In genomic region chr9:112233822-112234504, GRCm38 (mm10) we compare ENCODE assay signal across 9 mouse cellular contexts. TPM values are rescaled to one million over a fixed set of nuclear protein-coding genes. Genes with fewer than 3 reads are reported as not detected.
A peak's percentile ranks its signal among the peaks of the same experiment; 100 is the strongest.
DNase-seq lines count a peak whose midpoint lies in the region; ATAC-seq lines count a peak whose summit lies in the region.
"Had no signal": no experiment of that assay in that cellular context is flagged by ENCODE, and none has a peak within 500 bp of the region (broad histone marks: within the 10 kb centered on the region; RNA-seq: fewer than 3 reads in every experiment).

No protein-coding gene starts in this region.

- peaks cover 14% of the 10 kb centered on the region for H3K4me1 ChIP-seq in kidney, embryonic 16.5 days (ENCODE audit: insufficient read depth, low read length)
- H3K4me1 ChIP-seq in embryonic facial prominence, embryonic 10.5 days = peaks cover 19% of the 10 kb centered on the region
- 0 out of 2 replicates have a peak, but pooled peaks cover 2% of the 10 kb centered on the region for H3K4me1 ChIP-seq in hindbrain, embryonic 11.5 days (replicated peaks; ENCODE audit: control insufficient read depth, insufficient read depth, low read length)
- H3K4me1 ChIP-seq in midbrain, embryonic 12.5 days = peaks cover 13% of the 10 kb centered on the region

- no peaks in the 10 kb centered on the region for H3K9me3 ChIP-seq in kidney, embryonic 16.5 days (ENCODE audit: low read length)
- no peaks in the 10 kb centered on the region for H3K9me3 ChIP-seq in embryonic facial prominence, embryonic 10.5 days
- H3K9me3 ChIP-seq in hindbrain, embryonic 11.5 days (ENCODE audit: control insufficient read depth, low read length) = no peaks in the 10 kb centered on the region
- no peaks in the 10 kb centered on the region for H3K9me3 ChIP-seq in midbrain, embryonic 12.5 days

- no peak for ATAC-seq in kidney, embryonic 16.5 days (ENCODE audit: low FRiP score, low TSS enrichment)
- ATAC-seq in hindbrain, embryonic 11.5 days (ENCODE audit: low FRiP score) = no peak
- no peak for ATAC-seq in midbrain, embryonic 12.5 days (ENCODE audit: low FRiP score, low read depth)
- no peak for ATAC-seq in frontal cortex, adult (ENCODE audit: low TSS enrichment)

- H3K36me3 ChIP-seq in kidney, embryonic 16.5 days (ENCODE audit: insufficient read depth, low read length) = no peaks in the 10 kb centered on the region
- no peaks in the 10 kb centered on the region for H3K36me3 ChIP-seq in embryonic facial prominence, embryonic 10.5 days (replicated peaks)
- H3K36me3 ChIP-seq in hindbrain, embryonic 11.5 days (ENCODE audit: control insufficient read depth, insufficient read depth, low read length) = no peaks in the 10 kb centered on the region
- no peaks in the 10 kb centered on the region for H3K36me3 ChIP-seq in midbrain, embryonic 12.5 days

- H3K9ac ChIP-seq in kidney, embryonic 16.5 days (replicated peaks; ENCODE audit: low read length) = no peak overlapping the region
- H3K9ac ChIP-seq in hindbrain, embryonic 11.5 days (ENCODE audit: low read depth, low read length) = peak overlapping the region; percentile 70
- H3K9ac ChIP-seq in midbrain, embryonic 12.5 days (replicated peaks) = peak overlapping the region; percentile 78

- H3K27ac ChIP-seq in kidney, embryonic 16.5 days (ENCODE audit: low read length) = no peak overlapping the region
- no peak overlapping the region for H3K27ac ChIP-seq in embryonic facial prominence, embryonic 10.5 days (replicated peaks)
- no peak overlapping the region for H3K27ac ChIP-seq in hindbrain, embryonic 11.5 days (ENCODE audit: low read depth, low read length)
- H3K27ac ChIP-seq in midbrain, embryonic 12.5 days (replicated peaks) = peak overlapping the region; percentile 54

- peaks cover 69% of the 10 kb centered on the region for H3K27me3 ChIP-seq in kidney, embryonic 16.5 days (ENCODE audit: insufficient read depth, low read length)
- H3K27me3 ChIP-seq in embryonic facial prominence, embryonic 10.5 days (replicated peaks; ENCODE audit: low read depth, poor library complexity, severe bottlenecking) = peaks cover 82% of the 10 kb centered on the region
- H3K27me3 ChIP-seq in hindbrain, embryonic 11.5 days (ENCODE audit: control insufficient read depth, insufficient read depth, low read length) = peaks cover 17% of the 10 kb centered on the region; the same call in 1 of the 2 replicates
- H3K27me3 ChIP-seq in midbrain, embryonic 12.5 days = peaks cover 51% of the 10 kb centered on the region

- no peak for DNase-seq in kidney, postnatal 25 days
- DNase-seq in embryonic facial prominence, embryonic 10.5 days (ENCODE audit: low spot score) = no peak
- DNase-seq in hindbrain, embryonic 11.5 days (ENCODE audit: low spot score) = no peak
- no peak for DNase-seq in layer of hippocampus, adult 18-20 months (ENCODE audit: low spot score in 2 of 2)
- DNase-seq in lung, postnatal 10 days = no peak

- H3K4me3 ChIP-seq in kidney, embryonic 16.5 days (ENCODE audit: low read length) = peak overlapping the region; percentile 46
- peak overlapping the region; percentile 63 for H3K4me3 ChIP-seq in embryonic facial prominence, embryonic 10.5 days
- H3K4me3 ChIP-seq in hindbrain, embryonic 11.5 days (ENCODE audit: low read depth, low read length) = peak overlapping the region; percentile 53
- peak overlapping the region; percentile 58 for H3K4me3 ChIP-seq in midbrain, embryonic 12.5 days

- H3K4me2 ChIP-seq in kidney, embryonic 16.5 days (replicated peaks; ENCODE audit: low read depth, low read length) = peak overlapping the region; percentile 69
- H3K4me2 ChIP-seq in hindbrain, embryonic 11.5 days (replicated peaks; ENCODE audit: low read depth, low read length) = peak overlapping the region; percentile 96
- H3K4me2 ChIP-seq in midbrain, embryonic 12.5 days (replicated peaks) = peak overlapping the region; percentile 93

- WGBS in kidney, embryonic 16.5 days = 14% methylated on average over 12 of the region's 12 CpGs
- 17% methylated on average over 12 of the region's 12 CpGs for WGBS in embryonic facial prominence, embryonic 10.5 days
- 16% methylated on average over 12 of the region's 12 CpGs for WGBS in hindbrain, embryonic 11.5 days
- 19% methylated on average over 12 of the region's 12 CpGs for whole genome bisulfite sequencing in midbrain, embryonic 12.5 days

RNA-seq across cellular contexts. Expression of gene Arpp21, which starts 1.8 kb away (rescaled TPM):
- polyA plus RNA-seq in kidney, embryonic 16.5 days (2015; fragmentation: Nextera tagmentation; extraction: Ambion mirVana) = 0.78 and 0.79 TPM in 2 replicates
- polyA plus RNA-seq in embryonic facial prominence, embryonic 10.5 days (2016; fragmentation: Nextera tagmentation; extraction: Ambion mirVana) = 0.63 and 1.8 TPM in 2 replicates
- polyA plus RNA-seq in hindbrain, embryonic 11.5 days (2014; fragmentation: Nextera tagmentation; extraction: Ambion mirVana) = 6.0 and 6.8 TPM in 2 replicates
- polyA plus RNA-seq in midbrain, embryonic 12.5 days (2016; fragmentation: Nextera tagmentation; extraction: Ambion mirVana) = 8.6 and 10.1 TPM in 2 replicates
- total RNA-seq in layer of hippocampus, adult 18-20 months (2021) = 100 to 1,000 TPM; 204 to 210 TPM
- polyA plus RNA-seq: gonadal fat pad, adult 2 months had no signal
